Mouse (Mus musculus): ENCODE results near the gene Pgm2l1.

GRCm38 (mm10) chr7:100240601-100241000, 13.4 kb downstream of the Pgm2l1 start:
- TF ChIP-seq POLR2AphosphoS2 (IDR thresholded peaks at IDR 0.05; ENCODE audit: insufficient read length, low read depth) (no peak), POLR2A (IDR thresholded peaks at IDR 0.05; ENCODE audit: insufficient read length, low read depth) (no peak), MAX (IDR thresholded peaks at IDR 0.05; ENCODE audit: low read depth) (no peak), CEBPB (IDR thresholded peaks at IDR 0.05; ENCODE audit: insufficient read depth, poor library complexity, severe bottlenecking) (no peak), MYOD1 (IDR thresholded peaks at IDR 0.05; ENCODE audit: control insufficient read depth in 1 of 3, insufficient read length in 2 of 3, low read depth in 2 of 3) (no peak), MYOG (IDR thresholded peaks at IDR 0.05; ENCODE audit: control insufficient read depth in 1 of 3, insufficient read depth in 1 of 3, insufficient read length in 2 of 3, low read depth in 2 of 3) (no peak), E2F4 (IDR thresholded peaks at IDR 0.05; ENCODE audit: insufficient read depth) (no peak), SRF (IDR thresholded peaks at IDR 0.05; ENCODE audit: control insufficient read depth, insufficient read length, low read depth) (no peak), USF1 (IDR thresholded peaks at IDR 0.05; ENCODE audit: low read depth) (no peak), TCF12 (IDR thresholded peaks at IDR 0.05; ENCODE audit: insufficient read depth, poor library complexity, severe bottlenecking) (no peak)

Measured in myocyte (in vitro differentiated cells).